Mouse (Mus musculus): ENCODE measurements around the gene Btbd9. TPM values are rescaled to one million over a fixed set of nuclear protein-coding genes. Genes with fewer than 3 reads are reported as not detected.

The Btbd9 gene
- polyA plus RNA-seq, 1 experiment from 2014 or later: 63.1 TPM

DNA sequence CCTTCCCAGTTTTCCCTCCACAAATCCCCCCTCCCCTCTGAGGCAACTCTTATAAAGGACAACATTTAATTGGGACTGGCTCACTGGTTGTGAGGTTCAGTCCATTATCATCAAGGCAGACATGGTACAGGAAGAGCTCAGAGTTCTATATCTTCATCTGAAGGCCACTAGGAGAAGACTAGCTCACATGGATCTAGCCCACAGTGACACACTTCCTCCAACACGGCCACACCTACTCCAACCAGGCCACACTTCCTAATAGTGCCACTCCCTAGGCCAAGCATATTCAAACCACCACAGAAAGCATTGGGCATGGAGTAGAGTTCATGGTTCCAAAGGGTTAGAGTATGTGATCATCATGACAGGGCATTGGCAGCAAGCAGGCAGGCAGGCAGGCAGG lies 249.4 kb downstream of the Btbd9 start:
- no peaks in the 10 kb centered on the region for H3K4me1 ChIP-seq (ENCODE audit: control insufficient read depth, insufficient read depth, low read length)
- H3K27ac ChIP-seq (ENCODE audit: low read length): no peak overlapping the region
- H3K4me3 ChIP-seq (ENCODE audit: low read depth, low read length): no peak overlapping the region
- WGBS: 91% methylated on average over 1 of the region's 1 CpGs
- no peak overlapping the region for H3K4me2 ChIP-seq (replicated peaks; ENCODE audit: low read depth, low read length)
- H3K36me3 ChIP-seq (ENCODE audit: control insufficient read depth, insufficient read depth, low read length): no peaks in the 10 kb centered on the region
- no peak overlapping the region for H3K9ac ChIP-seq (replicated peaks; ENCODE audit: low read depth, low read length)
- H3K27me3 ChIP-seq (ENCODE audit: control insufficient read depth, insufficient read depth, low read length): no peaks in the 10 kb centered on the region
- H3K9me3 ChIP-seq (ENCODE audit: control insufficient read depth, low read depth, low read length): no peaks in the 10 kb centered on the region
- no peak for ATAC-seq (ENCODE audit: insufficient number of reproducible peaks, insufficient read depth, low FRiP score, low read depth)

DNA sequence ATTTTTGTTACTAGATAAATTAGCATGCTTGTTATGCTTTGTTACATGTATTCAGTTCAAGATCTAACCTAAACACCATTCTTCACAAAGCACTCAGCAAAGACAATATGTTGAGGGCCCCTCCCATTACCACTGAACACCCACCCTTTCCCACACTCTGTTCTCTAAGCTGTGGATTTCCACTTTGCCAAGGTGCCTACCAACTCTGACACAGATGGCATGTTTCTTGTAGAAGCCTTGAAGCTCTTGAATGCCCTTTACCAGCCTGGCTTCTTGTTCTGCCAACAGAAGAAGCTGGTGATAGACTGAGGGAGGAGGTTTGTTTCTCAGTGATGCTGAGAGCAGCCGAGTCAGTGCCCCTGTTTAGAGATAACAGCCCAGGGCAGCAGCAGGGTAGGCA lies 256.0 kb downstream of the Btbd9 start:
- Histone ChIP-seq H3K4me1 (ENCODE audit: control insufficient read depth, insufficient read depth, low read length) (no peaks in the 10 kb centered on the region), H3K4me2 (replicated peaks; ENCODE audit: low read depth, low read length) (no peak overlapping the region), H3K27ac (ENCODE audit: low read length) (no peak overlapping the region), H3K9me3 (ENCODE audit: control insufficient read depth, low read depth, low read length) (no peaks in the 10 kb centered on the region), H3K9ac (replicated peaks; ENCODE audit: low read depth, low read length) (no peak overlapping the region), H3K4me3 (ENCODE audit: low read depth, low read length) (no peak overlapping the region), H3K27me3 (ENCODE audit: control insufficient read depth, insufficient read depth, low read length) (no peaks in the 10 kb centered on the region), H3K36me3 (ENCODE audit: control insufficient read depth, insufficient read depth, low read length) (no peaks in the 10 kb centered on the region)
- ATAC-seq (ENCODE audit: insufficient number of reproducible peaks, insufficient read depth, low FRiP score, low read depth): no peak
- WGBS: 70% methylated on average over 1 of the region's 1 CpGs

DNA sequence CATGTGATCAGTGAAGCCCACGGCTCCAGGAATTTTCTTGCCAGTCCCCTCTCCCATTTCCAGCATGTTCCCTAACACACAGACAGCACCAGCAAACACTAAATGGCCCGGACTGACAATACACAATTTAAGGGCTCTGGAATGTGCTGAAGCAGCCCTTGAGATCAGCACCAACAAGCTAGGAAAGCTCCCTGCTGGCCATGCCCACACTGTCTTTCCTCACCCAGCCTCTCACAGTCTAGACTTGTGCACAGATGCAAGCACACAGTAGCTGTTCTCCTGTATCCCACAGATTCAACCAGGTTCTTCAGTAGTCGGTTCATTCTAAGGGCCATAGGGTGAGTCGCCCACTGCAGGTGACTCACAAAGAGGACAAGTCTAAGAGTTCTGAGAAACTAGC lies 263.6 kb downstream of the Btbd9 start:
- Histone ChIP-seq H3K4me2 (replicated peaks; ENCODE audit: low read depth, low read length) (no peak overlapping the region), H3K27me3 (ENCODE audit: control insufficient read depth, insufficient read depth, low read length) (no peaks in the 10 kb centered on the region), H3K9me3 (ENCODE audit: control insufficient read depth, low read depth, low read length) (no peaks in the 10 kb centered on the region), H3K4me3 (ENCODE audit: low read depth, low read length) (no peak overlapping the region), H3K36me3 (ENCODE audit: control insufficient read depth, insufficient read depth, low read length) (no peaks in the 10 kb centered on the region), H3K4me1 (ENCODE audit: control insufficient read depth, insufficient read depth, low read length) (0 out of 2 replicates have a peak, but pooled peaks cover 2% of the 10 kb centered on the region), H3K27ac (ENCODE audit: low read length) (no peak overlapping the region), H3K9ac (replicated peaks; ENCODE audit: low read depth, low read length) (no peak overlapping the region)
- 62% methylated on average over 4 of the region's 4 CpGs for WGBS
- no peak for ATAC-seq (ENCODE audit: insufficient number of reproducible peaks, insufficient read depth, low FRiP score, low read depth)

DNA sequence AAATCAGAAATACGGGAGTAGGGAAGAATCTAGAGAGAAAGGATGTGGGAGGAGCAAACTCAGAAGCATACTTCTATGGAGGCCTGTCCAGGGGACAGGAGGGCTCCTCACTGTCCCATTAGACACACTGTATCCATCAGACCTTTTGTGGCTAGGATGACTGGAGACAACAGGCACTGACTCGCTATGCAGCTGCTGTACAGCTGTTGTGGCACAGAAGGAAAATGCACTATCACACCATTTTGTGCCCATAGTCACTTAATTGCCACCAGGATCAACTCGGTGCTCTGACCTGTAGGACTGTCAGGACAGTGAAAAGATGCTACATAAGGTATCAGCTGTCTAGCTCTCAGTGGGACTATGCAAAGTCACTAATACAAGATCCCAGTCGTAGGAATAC lies 266.7 kb downstream of the Btbd9 start:
- H3K9me3 ChIP-seq (ENCODE audit: control insufficient read depth, low read depth, low read length): no peaks in the 10 kb centered on the region
- no peaks in the 10 kb centered on the region for H3K27me3 ChIP-seq (ENCODE audit: control insufficient read depth, insufficient read depth, low read length)
- no peak overlapping the region for H3K9ac ChIP-seq (replicated peaks; ENCODE audit: low read depth, low read length)
- no peak for ATAC-seq (ENCODE audit: insufficient number of reproducible peaks, insufficient read depth, low FRiP score, low read depth)
- H3K27ac ChIP-seq (ENCODE audit: low read length): no peak overlapping the region
- 76% methylated on average over 4 of the region's 4 CpGs for WGBS
- H3K4me1 ChIP-seq (ENCODE audit: control insufficient read depth, insufficient read depth, low read length): 0 out of 2 replicates have a peak, but pooled peaks cover 2% of the 10 kb centered on the region
- no peak overlapping the region for H3K4me2 ChIP-seq (replicated peaks; ENCODE audit: low read depth, low read length)
- H3K36me3 ChIP-seq (ENCODE audit: control insufficient read depth, insufficient read depth, low read length): no peaks in the 10 kb centered on the region
- no peak overlapping the region for H3K4me3 ChIP-seq (ENCODE audit: low read depth, low read length)

GRCm38 (mm10) chr17:30308889-30309288 lies 267.4 kb downstream of the Btbd9 start:
- ATAC-seq (ENCODE audit: insufficient number of reproducible peaks, insufficient read depth, low FRiP score, low read depth): no peak
- no peak overlapping the region for H3K4me3 ChIP-seq (ENCODE audit: low read depth, low read length)
- WGBS: 60% methylated on average over 4 of the region's 4 CpGs

DNA sequence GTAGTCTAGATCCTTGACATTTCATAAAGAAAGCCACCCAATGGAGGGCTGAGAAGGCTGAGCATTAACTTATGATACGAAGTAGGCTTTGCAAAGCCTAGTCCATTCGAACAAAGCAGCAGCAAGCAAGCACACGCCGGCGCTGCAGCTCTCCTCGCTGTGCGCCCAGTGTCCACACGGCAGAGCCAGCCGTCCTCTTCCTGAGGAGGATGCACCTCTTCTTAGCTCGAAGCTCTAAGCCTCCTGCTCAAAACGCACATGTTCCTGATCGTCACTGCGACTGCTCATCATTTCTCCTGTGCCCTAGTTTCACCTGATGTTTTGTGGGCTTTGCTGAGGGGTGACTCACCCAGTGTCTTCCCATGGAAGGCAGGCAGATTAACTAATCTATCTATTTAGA lies 268.0 kb downstream of the Btbd9 start:
- H3K9ac ChIP-seq (replicated peaks; ENCODE audit: low read depth, low read length): no peak overlapping the region
- no peak for ATAC-seq (ENCODE audit: insufficient number of reproducible peaks, insufficient read depth, low FRiP score, low read depth)
- 84% methylated on average over 13 of the region's 13 CpGs for WGBS

More at GRCm38 (mm10) chr17:30308889-30309288, 267.4 kb downstream of the Btbd9 start:
- Histone ChIP-seq H3K27me3 (ENCODE audit: control insufficient read depth, insufficient read depth, low read length) (no peaks in the 10 kb centered on the region), H3K4me1 (ENCODE audit: control insufficient read depth, insufficient read depth, low read length) (0 out of 2 replicates have a peak, but pooled peaks cover 2% of the 10 kb centered on the region), H3K36me3 (ENCODE audit: control insufficient read depth, insufficient read depth, low read length) (no peaks in the 10 kb centered on the region), H3K9ac (replicated peaks; ENCODE audit: low read depth, low read length) (no peak overlapping the region), H3K4me2 (replicated peaks; ENCODE audit: low read depth, low read length) (no peak overlapping the region), H3K9me3 (ENCODE audit: control insufficient read depth, low read depth, low read length) (no peaks in the 10 kb centered on the region), H3K27ac (ENCODE audit: low read length) (no peak overlapping the region)

DNA sequence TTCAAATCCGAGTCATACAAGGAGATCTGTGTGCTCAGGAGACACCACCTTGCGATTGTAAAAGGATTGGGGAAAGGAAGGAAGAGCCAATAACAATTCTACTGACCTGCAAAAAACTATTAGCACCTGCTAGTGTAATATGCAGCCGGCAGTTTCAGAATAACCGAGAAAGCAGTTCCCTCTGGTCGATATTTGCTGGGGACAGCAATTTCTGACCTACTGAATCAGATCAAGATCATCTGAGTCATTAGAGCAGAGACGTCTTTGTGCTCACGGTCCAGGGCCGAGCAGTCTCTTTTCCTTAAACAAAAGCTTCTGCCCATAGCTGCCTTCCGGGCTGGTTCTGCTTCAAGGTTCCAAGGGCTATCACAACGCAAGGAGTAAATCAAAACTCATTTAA lies 269.1 kb downstream of the Btbd9 start:
- no peaks in the 10 kb centered on the region for H3K36me3 ChIP-seq (ENCODE audit: control insufficient read depth, insufficient read depth, low read length)
- H3K4me3 ChIP-seq (ENCODE audit: low read depth, low read length): no peak overlapping the region
- 66% methylated on average over 10 of the region's 10 CpGs for WGBS
- H3K4me2 ChIP-seq (replicated peaks; ENCODE audit: low read depth, low read length): no peak overlapping the region
- no peak overlapping the region for H3K9ac ChIP-seq (replicated peaks; ENCODE audit: low read depth, low read length)
- H3K4me1 ChIP-seq (ENCODE audit: control insufficient read depth, insufficient read depth, low read length): 0 out of 2 replicates have a peak, but pooled peaks cover 2% of the 10 kb centered on the region
- no peak overlapping the region for H3K27ac ChIP-seq (ENCODE audit: low read length)
- H3K27me3 ChIP-seq (ENCODE audit: control insufficient read depth, insufficient read depth, low read length): no peaks in the 10 kb centered on the region
- ATAC-seq (ENCODE audit: insufficient number of reproducible peaks, insufficient read depth, low FRiP score, low read depth): no peak
- H3K9me3 ChIP-seq (ENCODE audit: control insufficient read depth, low read depth, low read length): no peaks in the 10 kb centered on the region

More for the DNA sequence above, 268.0 kb downstream of the Btbd9 start:
- Histone ChIP-seq H3K36me3 (ENCODE audit: control insufficient read depth, insufficient read depth, low read length) (no peaks in the 10 kb centered on the region), H3K4me2 (replicated peaks; ENCODE audit: low read depth, low read length) (no peak overlapping the region), H3K27me3 (ENCODE audit: control insufficient read depth, insufficient read depth, low read length) (no peaks in the 10 kb centered on the region), H3K4me1 (ENCODE audit: control insufficient read depth, insufficient read depth, low read length) (0 out of 2 replicates have a peak, but pooled peaks cover 2% of the 10 kb centered on the region), H3K4me3 (ENCODE audit: low read depth, low read length) (no peak overlapping the region), H3K9me3 (ENCODE audit: control insufficient read depth, low read depth, low read length) (no peaks in the 10 kb centered on the region), H3K27ac (ENCODE audit: low read length) (no peak overlapping the region)

DNA sequence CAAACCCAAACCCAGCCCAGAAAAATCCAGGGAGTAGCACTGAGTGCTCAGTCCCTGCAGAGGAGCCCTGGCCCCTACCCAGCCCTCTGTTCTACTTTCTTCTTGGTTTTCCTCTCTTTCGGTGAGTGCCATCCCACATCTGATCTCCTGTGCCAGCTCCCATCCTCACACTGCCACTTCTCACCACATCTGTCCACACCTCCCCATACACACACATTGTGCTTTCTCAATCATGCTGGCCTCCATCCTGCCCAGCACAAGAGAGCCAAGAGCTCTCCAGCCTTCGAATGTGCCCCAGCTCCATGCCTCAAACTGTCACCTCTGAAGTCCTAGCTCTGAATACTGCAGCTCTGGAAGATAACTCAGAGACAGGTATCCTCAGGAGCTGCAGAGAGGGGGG lies 271.5 kb downstream of the Btbd9 start:
- no peaks in the 10 kb centered on the region for H3K9me3 ChIP-seq (ENCODE audit: control insufficient read depth, low read depth, low read length)
- ATAC-seq (ENCODE audit: insufficient number of reproducible peaks, insufficient read depth, low FRiP score, low read depth): no peak

GRCm38 (mm10) chr17:30301338-30301737 lies 274.9 kb downstream of the Btbd9 start:
- H3K9ac ChIP-seq (replicated peaks; ENCODE audit: low read depth, low read length): no peak overlapping the region
- H3K36me3 ChIP-seq (ENCODE audit: control insufficient read depth, insufficient read depth, low read length): no peaks in the 10 kb centered on the region; the same call in 1 of the 2 replicates
- 58% methylated on average over 2 of the region's 2 CpGs for WGBS
- ATAC-seq (ENCODE audit: insufficient number of reproducible peaks, insufficient read depth, low FRiP score, low read depth): no peak
- H3K4me2 ChIP-seq (replicated peaks; ENCODE audit: low read depth, low read length): no peak overlapping the region
- H3K27me3 ChIP-seq (ENCODE audit: control insufficient read depth, insufficient read depth, low read length): no peaks in the 10 kb centered on the region
- no peaks in the 10 kb centered on the region for H3K4me1 ChIP-seq (ENCODE audit: control insufficient read depth, insufficient read depth, low read length)
- no peak overlapping the region for H3K4me3 ChIP-seq (ENCODE audit: low read depth, low read length)
- no peaks in the 10 kb centered on the region for H3K9me3 ChIP-seq (ENCODE audit: control insufficient read depth, low read depth, low read length)
- no peak overlapping the region for H3K27ac ChIP-seq (ENCODE audit: low read length)

More for the DNA sequence above, 271.5 kb downstream of the Btbd9 start:
- no peak overlapping the region for H3K4me3 ChIP-seq (ENCODE audit: low read depth, low read length)
- no peaks in the 10 kb centered on the region for H3K27me3 ChIP-seq (ENCODE audit: control insufficient read depth, insufficient read depth, low read length)
- H3K9ac ChIP-seq (replicated peaks; ENCODE audit: low read depth, low read length): no peak overlapping the region
- H3K4me1 ChIP-seq (ENCODE audit: control insufficient read depth, insufficient read depth, low read length): 0 out of 2 replicates have a peak, but pooled peaks cover 2% of the 10 kb centered on the region
- no peak overlapping the region for H3K27ac ChIP-seq (ENCODE audit: low read length)
- 85% methylated on average over 2 of the region's 2 CpGs for WGBS
- no peak overlapping the region for H3K4me2 ChIP-seq (replicated peaks; ENCODE audit: low read depth, low read length)
- H3K36me3 ChIP-seq (ENCODE audit: control insufficient read depth, insufficient read depth, low read length): no peaks in the 10 kb centered on the region

All from stomach, embryonic 14.5 days (tissue).